Mouse (Mus musculus): ENCODE data around the gene Iffo2. TPM values are rescaled to one million over a fixed set of nuclear protein-coding genes. Genes with fewer than 3 reads are reported as not detected.

The Iffo2 gene
- polyA plus RNA-seq, 1 experiment from 2014 or later, result 3.5 TPM

DNA sequence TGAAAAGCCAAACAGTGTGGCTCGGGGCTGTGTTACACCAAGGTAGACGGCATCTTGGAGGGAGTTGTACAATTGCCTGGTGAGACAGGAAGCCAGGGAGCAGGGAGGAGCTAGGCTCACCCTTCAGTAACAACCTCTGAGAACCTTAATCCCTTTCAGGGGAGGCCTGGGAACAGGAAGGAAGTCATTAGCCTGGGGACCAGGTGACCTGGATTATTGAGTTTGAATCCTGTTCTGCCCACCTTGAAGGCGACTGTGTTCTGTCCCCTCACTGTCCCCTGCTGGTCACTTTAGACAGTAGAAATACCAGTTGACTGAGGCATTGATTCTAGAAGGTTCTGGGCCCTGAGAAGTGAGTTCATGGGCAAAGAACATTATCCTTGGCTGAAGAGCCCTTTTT, 63.7 kb downstream of the Iffo2 start:
- H3K36me3 ChIP-seq (ENCODE audit: control insufficient read depth, insufficient read depth, low read length), result no peaks in the 10 kb centered on the region
- ATAC-seq, result no peak
- WGBS, result 54% methylated on average over 3 of the region's 3 CpGs
- peaks cover 42% of the 10 kb centered on the region for H3K4me1 ChIP-seq (ENCODE audit: control insufficient read depth, insufficient read depth, low read depth, low read length)
- no peak overlapping the region for H3K27ac ChIP-seq (ENCODE audit: low read depth, low read length)
- H3K9ac ChIP-seq (ENCODE audit: low read depth, low read length), result no peak overlapping the region
- H3K9me3 ChIP-seq (ENCODE audit: control insufficient read depth, low read length), result no peaks in the 10 kb centered on the region
- no peak overlapping the region for H3K4me3 ChIP-seq (ENCODE audit: low read length)
- H3K27me3 ChIP-seq (replicated peaks; ENCODE audit: control insufficient read depth, insufficient read depth, low read length), result no peaks in the 10 kb centered on the region
- H3K4me2 ChIP-seq (ENCODE audit: low read length), result no peak overlapping the region

DNA sequence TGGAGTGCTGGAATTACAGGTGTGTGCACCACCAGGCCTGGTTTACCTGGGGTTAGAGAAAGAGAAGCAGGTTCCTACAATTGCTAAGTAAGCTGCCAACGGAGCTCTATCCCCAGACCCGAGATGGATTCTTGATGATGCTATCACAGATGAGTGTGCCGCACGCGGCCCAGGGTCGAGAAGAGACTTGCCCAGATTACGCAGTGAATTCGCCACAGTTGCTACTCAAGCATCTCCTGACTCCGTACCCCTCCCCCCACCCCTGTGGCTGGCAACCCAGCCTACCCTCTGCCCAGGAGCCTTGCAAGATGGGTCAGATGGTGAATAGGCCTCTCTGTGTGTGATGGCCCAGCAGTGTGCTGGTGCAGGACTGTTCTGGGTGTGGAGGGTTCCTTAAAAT, 66.4 kb downstream of the Iffo2 start:
- H3K27ac ChIP-seq (ENCODE audit: low read depth, low read length), result 0 out of 2 replicates have a peak overlapping the region, but pooled peaks have one; percentile 13
- no peak overlapping the region for H3K4me3 ChIP-seq (ENCODE audit: low read length)
- no peak overlapping the region; the same call in 1 of the 2 replicates for H3K4me2 ChIP-seq (ENCODE audit: low read length)
- peaks cover 48% of the 10 kb centered on the region for H3K4me1 ChIP-seq (ENCODE audit: control insufficient read depth, insufficient read depth, low read depth, low read length)
- 0 out of 2 replicates have a peak overlapping the region, but pooled peaks have one; percentile 17 for H3K9ac ChIP-seq (ENCODE audit: low read depth, low read length)
- no peaks in the 10 kb centered on the region for H3K27me3 ChIP-seq (replicated peaks; ENCODE audit: control insufficient read depth, insufficient read depth, low read length)
- 0 out of 2 replicates have a peak, but pooled peaks have one; percentile 25 for ATAC-seq
- WGBS, result 22% methylated on average over 9 of the region's 9 CpGs
- no peaks in the 10 kb centered on the region for H3K9me3 ChIP-seq (ENCODE audit: control insufficient read depth, low read length)
- H3K36me3 ChIP-seq (ENCODE audit: control insufficient read depth, insufficient read depth, low read length), result no peaks in the 10 kb centered on the region

DNA sequence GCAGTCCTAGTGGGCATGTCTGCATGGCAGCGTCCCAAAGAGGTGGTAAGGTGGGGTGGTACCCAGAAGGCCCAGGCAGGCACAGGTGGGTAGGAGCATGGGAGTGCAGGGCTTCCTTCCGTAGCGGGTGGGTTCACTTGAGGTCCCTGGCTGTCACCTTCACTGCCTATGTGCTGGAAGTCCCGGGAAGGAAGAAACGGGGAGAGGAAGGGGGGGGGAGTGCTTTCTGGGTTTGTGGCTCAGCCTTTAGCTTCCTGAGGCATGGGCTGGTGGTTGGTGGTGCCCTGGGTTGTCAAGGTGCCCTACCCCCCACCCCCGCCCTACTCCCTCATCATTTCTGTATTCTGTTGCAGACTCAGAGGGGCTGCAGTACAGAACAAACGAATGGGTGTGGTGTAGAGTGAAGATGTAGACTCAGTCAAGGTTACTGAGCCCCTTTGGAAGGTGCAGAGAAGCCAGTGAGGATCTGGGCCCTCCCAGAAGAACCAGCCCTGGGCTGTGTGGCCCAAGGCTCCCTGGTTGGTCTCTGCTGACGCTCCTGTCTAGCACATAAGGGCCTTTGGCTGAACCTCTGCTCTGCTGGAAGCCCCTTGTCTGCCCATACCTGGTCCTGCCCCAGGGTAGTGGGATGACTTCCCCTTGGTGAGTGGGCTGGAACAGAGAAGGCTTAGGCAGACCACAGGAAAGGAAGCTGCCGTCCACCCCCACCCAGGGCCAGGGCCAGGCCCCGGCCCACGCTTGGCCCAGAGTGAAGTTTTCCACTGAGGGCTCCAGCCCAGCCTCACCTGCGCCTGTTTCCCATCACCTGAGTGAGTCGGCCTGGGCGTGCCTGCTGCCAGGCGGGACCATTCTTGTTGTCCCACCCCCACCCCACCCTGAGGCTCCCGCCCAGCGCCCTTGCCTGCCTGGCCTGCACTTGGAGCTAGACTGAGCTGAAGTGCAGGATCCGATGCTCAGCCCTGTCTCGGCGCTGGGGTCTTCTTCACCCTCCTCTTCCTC, 67.2 kb downstream of the Iffo2 start:
- peak overlapping the region; percentile 53 for H3K27ac ChIP-seq (ENCODE audit: low read depth, low read length)
- peak overlapping the region; percentile 35 for H3K9ac ChIP-seq (ENCODE audit: low read depth, low read length)
- H3K4me2 ChIP-seq (ENCODE audit: low read length), result no peak overlapping the region
- no peaks in the 10 kb centered on the region for H3K27me3 ChIP-seq (replicated peaks; ENCODE audit: control insufficient read depth, insufficient read depth, low read length)
- H3K4me3 ChIP-seq (ENCODE audit: low read length), result no peak overlapping the region
- peaks cover 52% of the 10 kb centered on the region for H3K4me1 ChIP-seq (ENCODE audit: control insufficient read depth, insufficient read depth, low read depth, low read length)
- H3K9me3 ChIP-seq (ENCODE audit: control insufficient read depth, low read length), result no peaks in the 10 kb centered on the region
- no peak for ATAC-seq
- 66% methylated on average over 20 of the region's 20 CpGs for WGBS
- H3K36me3 ChIP-seq (ENCODE audit: control insufficient read depth, insufficient read depth, low read length), result no peaks in the 10 kb centered on the region

DNA sequence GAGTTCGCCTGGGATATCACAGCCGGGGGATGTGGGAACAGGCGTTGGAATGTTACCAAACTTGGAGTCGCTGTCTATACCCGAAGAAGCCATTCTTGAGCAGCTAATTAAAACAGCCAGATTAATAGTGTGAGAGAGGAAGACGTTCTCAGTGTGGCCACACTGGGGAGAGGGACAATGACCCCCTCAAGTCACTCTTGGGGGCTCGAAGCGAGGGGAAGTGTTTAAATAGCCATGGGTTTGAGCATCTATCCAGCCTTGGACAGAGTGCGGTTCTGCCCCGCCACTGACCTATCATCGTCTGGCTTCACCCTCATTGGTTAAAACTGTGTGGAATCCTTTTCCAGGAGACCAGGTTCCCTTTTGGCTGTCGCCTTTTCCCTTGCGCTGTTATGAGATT, 68.0 kb downstream of the Iffo2 start:
- no peak for ATAC-seq
- peak overlapping the region; percentile 38; the same call in 1 of the 2 replicates for H3K9ac ChIP-seq (ENCODE audit: low read depth, low read length)
- 30% methylated on average over 13 of the region's 13 CpGs for WGBS

DNA sequence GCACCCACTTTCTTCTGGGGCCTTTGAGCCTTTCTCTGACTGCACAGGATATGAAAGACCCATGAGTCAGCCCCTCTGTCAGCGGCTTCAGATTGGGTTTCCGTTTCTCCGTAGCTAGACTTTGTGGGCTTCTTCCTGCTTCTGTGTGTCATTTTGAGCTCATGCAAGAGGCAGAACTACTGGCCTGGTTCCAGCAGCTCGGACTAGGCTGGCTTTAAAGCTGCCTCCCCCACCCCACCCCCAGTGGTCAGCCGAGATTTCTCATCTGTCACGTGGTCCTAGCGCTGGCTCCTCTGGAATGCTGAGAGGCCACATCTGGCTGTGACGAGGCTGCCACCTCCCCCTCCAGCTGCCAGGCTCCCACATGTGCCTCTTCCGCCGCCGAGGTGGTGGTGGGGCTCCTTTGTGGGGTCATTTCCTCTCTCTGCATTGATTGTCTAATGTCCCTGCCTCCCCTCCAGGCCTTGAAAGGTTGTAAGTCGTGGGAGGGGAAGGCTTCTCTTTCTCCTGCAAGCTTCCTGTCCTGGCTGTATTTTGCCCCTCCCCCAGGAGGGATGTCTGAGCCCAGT, 68.7 kb downstream of the Iffo2 start:
- Histone ChIP-seq H3K27ac (ENCODE audit: low read depth, low read length) (peak overlapping the region; percentile 53), H3K9ac (ENCODE audit: low read depth, low read length) (peak overlapping the region; percentile 19), H3K4me3 (ENCODE audit: low read length) (peak overlapping the region; percentile 4), H3K4me2 (ENCODE audit: low read length) (peak overlapping the region; percentile 46), H3K27me3 (replicated peaks; ENCODE audit: control insufficient read depth, insufficient read depth, low read length) (no peaks in the 10 kb centered on the region), H3K9me3 (ENCODE audit: control insufficient read depth, low read length) (no peaks in the 10 kb centered on the region), H3K36me3 (ENCODE audit: control insufficient read depth, insufficient read depth, low read length) (no peaks in the 10 kb centered on the region), H3K4me1 (ENCODE audit: control insufficient read depth, insufficient read depth, low read depth, low read length) (peaks cover 52% of the 10 kb centered on the region)
- WGBS, result 1% methylated on average over 12 of the region's 12 CpGs
- ATAC-seq, result peak; percentile 31

More for the DNA sequence above, 68.0 kb downstream of the Iffo2 start:
- Histone ChIP-seq H3K9me3 (ENCODE audit: control insufficient read depth, low read length) (no peaks in the 10 kb centered on the region), H3K36me3 (ENCODE audit: control insufficient read depth, insufficient read depth, low read length) (no peaks in the 10 kb centered on the region), H3K27ac (ENCODE audit: low read depth, low read length) (peak overlapping the region; percentile 53), H3K4me3 (ENCODE audit: low read length) (no peak overlapping the region), H3K4me2 (ENCODE audit: low read length) (peak overlapping the region; percentile 46), H3K27me3 (replicated peaks; ENCODE audit: control insufficient read depth, insufficient read depth, low read length) (no peaks in the 10 kb centered on the region), H3K4me1 (ENCODE audit: control insufficient read depth, insufficient read depth, low read depth, low read length) (peaks cover 52% of the 10 kb centered on the region)

DNA sequence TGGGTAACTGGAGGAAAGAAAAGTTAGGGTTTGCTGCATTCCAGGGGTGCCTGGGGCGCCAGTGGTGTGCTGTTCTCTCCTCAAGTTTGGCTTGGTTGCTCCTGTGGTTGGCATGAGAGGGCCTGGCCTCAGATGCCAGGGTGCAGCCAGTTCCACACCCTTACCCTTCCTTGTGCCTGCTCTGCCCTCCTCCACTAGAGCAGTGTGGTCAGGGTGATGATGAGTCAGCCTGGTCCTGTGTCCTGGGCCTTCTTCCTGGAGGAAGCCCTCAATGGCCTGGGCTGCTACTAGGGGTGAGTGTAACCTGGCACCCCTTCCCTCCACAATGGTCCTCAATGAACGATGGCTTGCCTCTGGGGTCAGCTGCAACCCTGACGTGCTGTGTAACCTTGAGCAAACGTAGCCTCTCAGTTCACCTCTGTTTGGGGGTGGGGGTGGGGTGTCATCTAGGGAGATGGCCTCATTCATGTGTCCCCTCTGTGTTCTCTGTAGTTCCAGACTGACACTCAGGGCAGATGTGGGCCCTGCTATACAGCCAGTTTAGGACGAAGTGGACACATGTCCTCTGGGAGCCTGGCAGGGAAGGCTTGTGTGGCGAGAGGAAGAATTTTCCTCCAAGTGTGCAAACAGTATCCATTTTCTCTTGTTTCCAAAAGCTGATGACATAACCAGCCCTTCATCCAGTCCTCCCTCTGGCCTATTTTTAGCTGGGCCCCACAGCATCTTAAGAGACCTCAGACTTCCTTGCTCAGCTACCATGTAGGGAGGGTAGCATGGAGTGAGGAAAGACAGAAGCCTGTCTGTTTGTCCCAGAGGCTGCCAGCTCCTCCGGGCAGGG, 71.4 kb downstream of the Iffo2 start:
- Histone ChIP-seq H3K36me3 (ENCODE audit: control insufficient read depth, insufficient read depth, low read length) (peaks cover 4% of the 10 kb centered on the region), H3K27ac (ENCODE audit: low read depth, low read length) (no peak overlapping the region), H3K4me2 (ENCODE audit: low read length) (no peak overlapping the region), H3K4me1 (ENCODE audit: control insufficient read depth, insufficient read depth, low read depth, low read length) (peaks cover 35% of the 10 kb centered on the region), H3K4me3 (ENCODE audit: low read length) (no peak overlapping the region), H3K9ac (ENCODE audit: low read depth, low read length) (no peak overlapping the region), H3K9me3 (ENCODE audit: control insufficient read depth, low read length) (no peaks in the 10 kb centered on the region), H3K27me3 (replicated peaks; ENCODE audit: control insufficient read depth, insufficient read depth, low read length) (no peaks in the 10 kb centered on the region)
- WGBS, result 69% methylated on average over 7 of the region's 7 CpGs
- no peak for ATAC-seq

DNA sequence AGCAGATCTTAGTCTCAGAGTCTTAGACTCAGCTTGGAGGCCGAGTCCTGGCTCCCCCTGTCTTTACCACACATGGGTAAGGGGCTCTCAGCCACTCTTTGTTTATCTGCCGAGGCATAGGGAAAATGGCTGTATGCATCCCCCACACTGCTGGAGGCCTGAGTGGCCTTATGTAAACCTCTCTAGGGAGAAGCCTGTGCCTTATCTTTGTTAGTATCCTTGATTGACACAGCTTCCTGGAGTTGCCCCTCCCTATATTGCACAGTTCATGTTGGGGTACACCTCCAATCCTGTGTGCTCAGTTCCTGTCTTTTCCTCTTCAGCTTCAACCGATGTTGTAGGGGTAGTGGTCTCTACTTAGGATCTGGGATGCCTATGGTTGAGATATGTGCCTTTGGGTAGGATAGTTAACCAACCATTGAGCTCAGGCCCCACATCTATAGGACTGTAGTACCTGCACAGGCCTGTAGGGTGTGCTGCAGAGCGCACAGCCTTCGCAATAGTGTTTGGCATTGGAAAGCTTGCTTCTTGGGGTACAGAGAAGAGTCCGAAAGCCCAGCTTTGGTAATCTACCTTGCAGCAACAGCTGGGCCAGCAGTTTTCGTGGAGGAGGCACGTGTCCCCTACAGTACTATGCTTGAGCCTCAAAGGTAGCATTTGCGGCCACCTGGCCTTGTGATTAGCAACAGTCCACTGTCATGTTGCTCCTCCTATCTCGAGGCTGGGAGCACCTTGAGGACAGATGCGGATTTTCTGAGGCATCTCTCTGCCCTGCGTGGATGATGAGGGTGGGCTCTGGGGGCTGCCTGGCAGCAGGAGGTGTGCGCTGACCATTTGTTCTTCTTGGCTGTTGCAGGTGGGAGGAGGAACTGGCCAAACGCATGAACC, 72.3 kb downstream of the Iffo2 start, which contains the start of gene Gm21969:
Gene Gm21969, plus strand, starts transcription at position 830 of the 888 bp plus-strand sequence.
- WGBS, result 53% methylated on average over 14 of the region's 14 CpGs
- Histone ChIP-seq H3K4me1 (ENCODE audit: control insufficient read depth, insufficient read depth, low read depth, low read length) (peaks cover 27% of the 10 kb centered on the region), H3K36me3 (ENCODE audit: control insufficient read depth, insufficient read depth, low read length) (peaks cover 4% of the 10 kb centered on the region), H3K27ac (ENCODE audit: low read depth, low read length) (no peak within 1 kb of the TSS), H3K9me3 (ENCODE audit: control insufficient read depth, low read length) (no peaks in the 10 kb centered on the region), H3K4me3 (ENCODE audit: low read length) (no peak within 1 kb of the TSS), H3K9ac (ENCODE audit: low read depth, low read length) (no peak within 1 kb of the TSS), H3K4me2 (ENCODE audit: low read length) (no peak within 1 kb of the TSS), H3K27me3 (replicated peaks; ENCODE audit: control insufficient read depth, insufficient read depth, low read length) (no peaks in the 10 kb centered on the region)
- ATAC-seq, result no peak

DNA sequence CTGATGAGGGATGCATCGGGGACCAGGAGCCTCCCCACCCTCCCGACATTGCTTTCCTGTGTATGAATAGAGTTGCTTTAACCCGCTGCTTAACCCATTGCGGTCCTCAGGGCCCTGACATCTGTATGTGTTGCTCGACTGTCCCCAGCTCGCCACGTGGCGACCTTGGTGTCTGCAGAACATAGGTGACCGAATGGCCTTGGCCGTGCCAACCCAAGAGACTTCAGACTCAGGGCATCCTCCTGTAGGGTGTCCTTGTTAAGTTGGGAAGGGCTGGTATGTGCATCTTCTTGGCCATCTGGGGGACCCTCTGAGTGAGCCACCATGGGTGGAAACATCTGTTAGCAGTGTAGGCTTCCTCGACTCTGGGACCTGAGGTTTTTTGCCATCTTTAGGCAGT, 74.9 kb downstream of the Iffo2 start:
- Histone ChIP-seq H3K27ac (ENCODE audit: low read depth, low read length) (no peak overlapping the region), H3K36me3 (ENCODE audit: control insufficient read depth, insufficient read depth, low read length) (peaks cover 4% of the 10 kb centered on the region), H3K27me3 (replicated peaks; ENCODE audit: control insufficient read depth, insufficient read depth, low read length) (no peaks in the 10 kb centered on the region), H3K9me3 (ENCODE audit: control insufficient read depth, low read length) (no peaks in the 10 kb centered on the region), H3K4me1 (ENCODE audit: control insufficient read depth, insufficient read depth, low read depth, low read length) (peaks cover 4% of the 10 kb centered on the region; the same call in 1 of the 2 replicates), H3K4me3 (ENCODE audit: low read length) (no peak overlapping the region), H3K4me2 (ENCODE audit: low read length) (no peak overlapping the region), H3K9ac (ENCODE audit: low read depth, low read length) (no peak overlapping the region)
- ATAC-seq, result no peak
- 90% methylated on average over 11 of the region's 11 CpGs for WGBS
